Mouse (Mus musculus) bone marrow, adult 2 months (tissue): Measurements from ENCODE around the gene Sox10. TPM values are rescaled to one million over a fixed set of nuclear protein-coding genes. Genes with fewer than 3 reads are reported as not detected.

Experiments
- H3K27ac ChIP-seq: fragments of 200-500 bp; 2 replicates; pipeline ENCODE4 v1.5.1; 2012; ENCODE audit warnings: low read depth, mild to moderate bottlenecking, control low read depth, inconsistent platforms, low read length; ENCODE audit not compliant: control insufficient read depth, poor library complexity, insufficient read depth
- H3K4me1 ChIP-seq: fragments of 200-500 bp; 2 replicates; pipeline ENCODE4 v1.6.1; 2011; ENCODE audit warnings: low read length; ENCODE audit not compliant: control insufficient read depth, insufficient read depth
- H3K4me3 ChIP-seq: fragments of 200-500 bp; replicated peaks from 2 replicates; pipeline ENCODE3; 2011; ENCODE audit warnings: mild to moderate bottlenecking, low read depth, low read length, control low read depth; ENCODE audit not compliant: control insufficient read depth
- CTCF ChIP-seq: fragments of 200-500 bp; IDR thresholded peaks from 2 replicates; pipeline ENCODE4 v1.5.1; 2011; ENCODE audit warnings: low read length, control low read depth; ENCODE audit not compliant: control insufficient read depth, insufficient read depth
- POLR2A ChIP-seq: fragments of 200-500 bp; IDR thresholded peaks from 2 replicates; pipeline ENCODE4 v1.6.1; 2011; ENCODE audit warnings: low read depth, mild to moderate bottlenecking, control low read depth, low read length, borderline replicate concordance; ENCODE audit not compliant: control insufficient read depth
- WGBS: fragments of 180-500 bp; shearing (Covaris S2); methylation state at CpG from one replicate; pipeline ENCODE4 v1.1.7; 2018; 5-methylcytosine and 5-hydroxymethylcytosine counted together
- polyA plus RNA-seq: library from polyadenylated mRNA; stranded (reverse); fragments of >200 nt; gene quantifications from 2 replicates; pipeline ENCODE4 v1.2.4, GENCODE M21; 2011; ENCODE audit warnings: low replicate concordance; ENCODE audit not compliant: missing spikeins, insufficient read depth, insufficient read length

The Sox10 gene
- polyA plus RNA-seq, 1 experiment = not detected

DNA sequence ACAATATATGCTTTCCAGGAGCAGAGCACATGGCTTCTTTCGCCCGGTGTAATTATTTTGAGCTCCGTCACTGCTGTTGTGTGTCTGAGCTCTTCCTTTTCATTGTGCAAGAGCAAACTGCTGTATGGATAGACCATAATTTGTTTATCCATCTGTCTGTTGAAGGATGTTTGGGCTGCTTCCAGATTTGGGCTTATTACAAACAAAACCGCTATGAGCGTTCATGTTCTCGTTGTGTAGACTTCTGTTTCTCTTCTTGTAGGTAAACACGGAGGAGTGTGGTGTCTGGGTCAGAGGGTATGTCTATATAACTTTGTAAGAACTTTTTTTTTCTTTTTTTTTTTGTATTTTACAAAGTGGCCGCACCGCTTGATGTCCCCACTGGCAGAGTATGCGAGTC lies 20.2 kb upstream of the Sox10 start:
- TF ChIP-seq POLR2A = no peak
- TF ChIP-seq CTCF = no peak
- H3K27ac ChIP-seq = no peak overlapping the region
- no peaks in the 10 kb centered on the region for H3K4me1 ChIP-seq
- H3K4me3 ChIP-seq = no peak overlapping the region
- 79% methylated on average over 10 of the region's 10 CpGs for WGBS

DNA sequence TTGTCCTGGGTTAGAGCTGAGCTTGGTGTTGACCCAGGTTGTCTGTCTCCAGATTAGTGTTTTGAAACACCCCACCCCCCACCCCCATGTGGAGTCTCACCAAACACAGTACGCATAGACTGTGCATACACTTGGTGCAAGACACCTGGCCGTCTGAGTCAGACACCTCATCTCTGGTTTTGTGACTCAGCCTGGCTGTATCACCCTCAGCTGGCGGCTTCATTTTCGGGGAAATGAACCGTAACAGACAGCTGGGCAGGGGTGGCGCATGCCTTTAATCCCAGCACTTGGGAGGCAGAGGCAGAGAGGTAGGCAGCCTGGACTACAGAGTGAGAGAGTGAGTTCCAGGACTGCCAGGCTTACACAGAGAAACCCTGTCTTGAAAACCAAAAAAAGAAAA lies 11.9 kb upstream of the Sox10 start:
- H3K27ac ChIP-seq = no peak overlapping the region
- TF ChIP-seq POLR2A = no peak
- no peak for TF ChIP-seq CTCF
- no peak overlapping the region for H3K4me3 ChIP-seq
- 60% methylated on average over 6 of the region's 6 CpGs for WGBS
- H3K4me1 ChIP-seq = no peaks in the 10 kb centered on the region

GRCm38 (mm10) chr15:79166712-79167111 lies 1.7 kb upstream of the Sox10 start:
- Histone ChIP-seq H3K27ac (no peak overlapping the region), H3K4me3 (no peak overlapping the region), H3K4me1 (no peaks in the 10 kb centered on the region)
- TF ChIP-seq CTCF (no peak), POLR2A (no peak)
- WGBS = 71% methylated on average over 8 of the region's 8 CpGs

- Histone ChIP-seq H3K4me3 (no peak overlapping the region), H3K27ac (no peak overlapping the region), H3K4me1 (no peaks in the 10 kb centered on the region)
- WGBS = 9% methylated on average over 14 of the region's 15 CpGs
- TF ChIP-seq POLR2A (no peak), CTCF (no peak)
Observed at GRCm38 (mm10) chr15:79164251-79164650, 789 bp downstream of the Sox10 start.

- H3K4me1 ChIP-seq = no peaks in the 10 kb centered on the region
- H3K4me3 ChIP-seq = no peak overlapping the region
- no peak for TF ChIP-seq CTCF
- no peak for TF ChIP-seq POLR2A
- 46% methylated on average over 14 of the region's 14 CpGs for WGBS
- no peak overlapping the region for H3K27ac ChIP-seq
Observed at GRCm38 (mm10) chr15:79162822-79163221, 2.2 kb downstream of the Sox10 start.

DNA sequence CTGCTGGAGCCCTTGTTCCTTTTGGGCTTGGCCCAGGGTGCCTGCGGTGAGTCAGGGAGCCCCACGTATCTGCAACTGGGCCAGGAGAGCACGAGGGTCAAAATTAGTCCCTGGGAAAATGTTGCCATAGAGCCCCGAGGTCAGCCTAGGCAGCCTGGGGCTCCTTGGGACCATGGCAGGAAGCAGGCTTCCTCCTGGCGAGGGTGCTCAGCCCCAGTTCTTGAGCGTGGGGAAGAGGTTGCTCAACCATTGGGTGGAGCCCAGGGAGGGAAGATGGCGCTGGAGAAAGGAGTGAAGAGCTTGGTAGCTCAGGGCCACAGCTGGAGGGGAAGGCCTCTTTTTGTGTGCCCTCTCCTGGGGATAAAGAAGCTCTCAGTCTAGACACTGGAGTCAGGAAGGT lies 2.7 kb downstream of the Sox10 start:
- 22% methylated on average over 7 of the region's 7 CpGs for WGBS
- TF ChIP-seq CTCF = no peak
- no peak for TF ChIP-seq POLR2A
- H3K27ac ChIP-seq = no peak overlapping the region
- H3K4me3 ChIP-seq = no peak overlapping the region
- H3K4me1 ChIP-seq = no peaks in the 10 kb centered on the region

DNA sequence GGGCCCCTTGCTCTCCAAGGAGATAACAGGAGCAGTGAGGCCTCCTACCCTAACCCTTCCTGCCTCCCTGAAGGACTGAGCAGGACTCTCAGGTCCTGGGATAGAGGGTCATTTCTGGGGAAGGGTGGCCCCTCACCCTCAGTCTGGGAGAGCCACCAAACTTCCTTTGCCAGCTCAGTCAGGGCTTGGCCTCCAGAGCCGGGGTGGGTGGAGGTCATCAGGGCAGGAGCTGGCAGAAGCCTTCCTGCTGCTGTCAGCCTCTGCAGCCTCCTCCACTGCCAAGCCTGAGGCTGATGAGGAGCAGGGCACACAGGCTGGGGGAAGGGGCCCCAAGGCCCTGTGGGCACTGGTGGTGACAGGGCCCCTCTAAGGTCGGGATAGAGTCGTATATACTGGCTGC lies 9.5 kb downstream of the Sox10 start:
- Histone ChIP-seq H3K4me1 (no peaks in the 10 kb centered on the region), H3K27ac (no peak overlapping the region), H3K4me3 (no peak overlapping the region)
- 28% methylated on average over 3 of the region's 3 CpGs for WGBS
- no peak for TF ChIP-seq CTCF
- TF ChIP-seq POLR2A = no peak

DNA sequence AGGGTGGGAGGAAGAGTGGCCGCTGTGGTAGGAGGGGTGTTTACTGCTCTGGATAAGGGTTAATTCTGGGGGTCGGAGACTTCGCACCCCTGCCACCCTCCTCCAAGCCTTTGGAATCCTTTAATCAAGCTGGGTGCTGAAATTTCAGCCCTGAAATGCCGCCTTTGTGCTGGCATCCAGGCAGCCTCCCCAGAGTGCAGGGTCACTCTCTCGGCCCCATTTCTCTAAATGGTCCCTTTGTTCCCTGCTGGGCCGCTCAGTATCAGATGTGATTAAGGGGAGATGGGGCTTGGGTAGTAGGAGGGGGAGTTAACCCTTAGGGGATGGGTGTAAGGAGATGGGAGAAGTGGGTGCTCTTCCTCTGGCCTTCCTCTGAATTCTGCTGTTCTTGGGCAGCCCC lies 12.3 kb downstream of the Sox10 start:
- H3K4me1 ChIP-seq = no peaks in the 10 kb centered on the region
- H3K27ac ChIP-seq = no peak overlapping the region
- no peak for TF ChIP-seq POLR2A
- TF ChIP-seq CTCF = no peak
- H3K4me3 ChIP-seq = no peak overlapping the region
- 86% methylated on average over 6 of the region's 6 CpGs for WGBS

DNA sequence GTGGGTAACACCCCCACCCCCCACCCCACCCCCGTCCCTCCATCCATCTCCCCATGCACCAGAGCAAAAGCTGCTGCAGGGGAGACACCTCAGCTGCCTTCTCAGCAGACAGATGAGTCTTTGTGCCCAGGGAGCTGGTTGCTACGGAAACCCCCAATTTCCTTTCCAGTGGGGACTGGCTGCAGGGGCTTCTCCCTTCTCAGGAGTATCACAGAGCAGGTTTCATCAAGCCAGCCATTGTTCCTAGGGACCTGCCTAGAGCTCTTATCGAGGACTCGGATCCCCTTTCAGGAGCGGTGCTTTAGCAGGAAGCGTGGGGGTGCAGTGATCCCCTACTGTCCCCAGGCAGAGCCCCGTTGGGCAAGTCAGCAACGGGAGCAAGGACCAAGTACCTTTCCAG lies 13.2 kb downstream of the Sox10 start:
- WGBS = 84% methylated on average over 8 of the region's 8 CpGs
- no peaks in the 10 kb centered on the region for H3K4me1 ChIP-seq
- H3K4me3 ChIP-seq = no peak overlapping the region
- TF ChIP-seq CTCF (no peak), POLR2A (no peak)
- no peak overlapping the region for H3K27ac ChIP-seq

GRCm38 (mm10) chr15:79148533-79148932 lies 16.5 kb downstream of the Sox10 start:
- WGBS = 57% methylated on average over 7 of the region's 7 CpGs
- TF ChIP-seq POLR2A (no peak), CTCF (peak; percentile 94)
- H3K4me3 ChIP-seq = no peak overlapping the region
- H3K27ac ChIP-seq = no peak overlapping the region
- H3K4me1 ChIP-seq = no peaks in the 10 kb centered on the region
